Mouse (Mus musculus) hindbrain, embryonic 16.5 days (tissue): ENCODE results near the gene Gng2. TPM values are rescaled to one million over a fixed set of nuclear protein-coding genes. Genes with fewer than 3 reads are reported as not detected.

ENCODE experiments used
- ATAC-seq: fragments of 200-750 bp; cut with Nextera tagmentation; 2 replicates; pipeline ENCODE4 v1.8.0; 2017; ENCODE audit warnings: moderate TSS enrichment, moderate library complexity
- H3K27ac ChIP-seq: fragments of 300-500 bp; sonication (generic); 2 replicates; pipeline ENCODE4 v1.5.1; 2014; ENCODE audit warnings: low read depth, mild to moderate bottlenecking, control low read depth, low read length, moderate library complexity
- H3K27me3 ChIP-seq: fragments of 300-500 bp; sonication (generic); replicated peaks from 2 replicates; pipeline ENCODE4 v1.6.1; 2014; ENCODE audit warnings: low read length; ENCODE audit not compliant: control insufficient read depth, insufficient read depth
- H3K36me3 ChIP-seq: fragments of 300-500 bp; sonication (generic); 2 replicates; pipeline ENCODE4 v1.6.1; 2014; ENCODE audit warnings: mild to moderate bottlenecking, low read length, moderate library complexity, mixed read lengths; ENCODE audit not compliant: control insufficient read depth, insufficient read depth
- H3K4me1 ChIP-seq: fragments of 300-500 bp; sonication (generic); 2 replicates; pipeline ENCODE4 v1.6.1; 2014; ENCODE audit warnings: low read depth, low read length; ENCODE audit not compliant: control insufficient read depth, insufficient read depth
- H3K4me2 ChIP-seq: fragments of 300-500 bp; sonication (generic); 2 replicates; pipeline ENCODE4 v1.6.1; 2014; ENCODE audit warnings: mild to moderate bottlenecking, low read length, control low read depth, moderate library complexity
- H3K4me3 ChIP-seq: fragments of 300-500 bp; sonication (generic); 2 replicates; pipeline ENCODE4 v1.5.1; 2014; ENCODE audit warnings: mild to moderate bottlenecking, low read length, control low read depth, moderate library complexity
- H3K9ac ChIP-seq: fragments of 300-500 bp; sonication (generic); 2 replicates; pipeline ENCODE4 v1.6.1; 2014; ENCODE audit warnings: low read depth, mild to moderate bottlenecking, control low read depth, low read length, moderate library complexity
- H3K9me3 ChIP-seq: fragments of 300-500 bp; sonication (generic); 2 replicates; pipeline ENCODE4 v1.6.1; 2014; ENCODE audit warnings: mild to moderate bottlenecking, low read length, moderate library complexity; ENCODE audit not compliant: control insufficient read depth
- WGBS: fragments of 180-500 bp; shearing (Covaris S2); extraction: QIAGEN DNeasy Blood & Tissue Kit; methylation state at CpG from one replicate; pipeline ENCODE4 v1.1.7; 2014; 5-methylcytosine and 5-hydroxymethylcytosine counted together
- polyA plus RNA-seq: library from polyadenylated mRNA; unstranded; fragments of >200 nt; fragmentation: Nextera tagmentation; extraction: Ambion mirVana; gene quantifications from 2 replicates; pipeline ENCODE4 v1.2.1, GENCODE M21; 2015

Gng2 gene
- polyA plus RNA-seq, 1 experiment from 2014 or later: 362 TPM

DNA sequence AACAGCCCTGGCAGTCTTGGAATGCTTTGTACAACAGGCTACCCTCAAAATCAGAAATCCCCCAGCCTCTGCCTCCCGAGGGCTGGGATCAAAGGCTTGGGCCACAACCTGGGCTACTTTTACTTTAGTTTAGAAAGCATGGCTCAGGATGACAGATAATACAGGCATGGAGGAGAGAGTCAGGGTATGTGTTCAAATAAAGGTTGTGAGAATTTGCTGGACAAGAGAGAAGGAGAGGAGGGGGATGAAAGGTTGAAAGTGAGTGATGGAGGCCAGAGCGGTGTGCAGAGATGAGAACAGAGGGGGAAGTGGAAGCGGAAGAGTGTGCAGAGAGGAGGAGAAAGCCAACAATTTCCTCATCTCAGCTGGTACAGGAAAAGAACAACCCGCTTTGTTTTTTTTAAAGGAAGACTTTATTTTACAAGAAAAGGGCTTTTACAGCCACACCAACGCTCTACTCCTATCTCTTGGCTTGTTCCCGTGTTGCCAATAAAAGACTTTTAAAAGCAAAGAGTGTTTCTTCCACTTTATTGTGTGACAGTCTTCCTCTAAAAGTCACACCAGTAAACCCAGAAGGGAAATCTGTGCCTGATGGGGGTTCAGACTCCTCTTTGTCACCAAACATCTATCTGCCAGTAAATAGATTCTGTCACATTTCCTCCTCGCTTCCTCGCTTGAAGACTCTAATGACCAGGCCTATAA is 8.6 kb upstream of the Gng2 start:
- H3K4me3 ChIP-seq: peak overlapping the region; percentile 32; the same call in 1 of the 2 replicates
- H3K9ac ChIP-seq: peak overlapping the region; percentile 64
- WGBS: 20% methylated on average over 8 of the region's 8 CpGs

DNA sequence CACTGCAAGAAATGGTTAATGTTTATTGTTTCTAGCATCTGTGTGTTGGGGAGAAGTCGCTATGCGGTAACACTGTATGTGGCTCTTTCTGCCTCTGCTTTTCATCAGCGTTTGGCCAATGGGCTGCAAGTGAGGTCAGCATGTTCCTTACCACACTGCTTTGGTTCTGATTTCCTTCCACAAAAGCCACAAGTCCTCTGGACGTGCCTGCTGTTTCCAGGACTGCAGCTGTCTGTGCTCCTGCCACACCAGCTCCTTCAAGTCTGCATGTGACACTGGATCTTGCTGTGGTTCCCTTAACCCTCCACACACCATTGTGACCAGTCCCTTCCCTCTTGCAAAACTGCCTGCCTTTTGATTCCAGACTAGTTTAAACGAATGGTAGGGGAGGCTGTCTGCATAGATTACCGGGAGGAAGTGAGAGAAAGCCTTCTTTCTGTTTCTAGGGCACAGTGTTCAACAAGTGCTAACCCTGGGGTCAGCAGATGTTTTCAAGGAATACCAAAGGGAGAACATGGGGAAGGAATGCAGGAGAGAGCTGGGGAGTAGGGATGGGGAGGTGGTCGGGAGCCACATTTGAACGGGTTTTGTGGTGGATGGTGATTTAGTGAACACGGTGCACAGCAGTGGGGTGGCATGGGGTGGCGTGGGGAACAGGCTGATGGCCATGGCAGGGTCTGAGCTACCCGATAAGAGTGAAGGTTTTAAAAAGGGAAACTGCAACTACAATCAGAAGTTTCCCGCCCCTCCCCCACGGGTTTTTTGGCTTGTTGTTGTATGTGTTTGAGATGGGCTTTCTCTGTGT is 7.9 kb upstream of the Gng2 start:
- H3K4me2 ChIP-seq: peak overlapping the region; percentile 61
- H3K9ac ChIP-seq: peak overlapping the region; percentile 25; the same call in 1 of the 2 replicates
- peaks cover 29% of the 10 kb centered on the region for H3K4me1 ChIP-seq
- no peaks in the 10 kb centered on the region for H3K36me3 ChIP-seq
- no peaks in the 10 kb centered on the region for H3K27me3 ChIP-seq
- 7% methylated on average over 13 of the region's 13 CpGs for WGBS
- H3K27ac ChIP-seq: peak overlapping the region; percentile 98
- peak; percentile 11; the same call in 1 of the 2 replicates for ATAC-seq
- H3K9me3 ChIP-seq: no peaks in the 10 kb centered on the region
- H3K4me3 ChIP-seq: no peak overlapping the region

More for the DNA sequence above, 8.6 kb upstream of the Gng2 start:
- H3K27ac ChIP-seq: peak overlapping the region; percentile 98
- no peak for ATAC-seq
- no peaks in the 10 kb centered on the region for H3K27me3 ChIP-seq
- peak overlapping the region; percentile 61 for H3K4me2 ChIP-seq
- no peaks in the 10 kb centered on the region for H3K36me3 ChIP-seq
- H3K9me3 ChIP-seq: no peaks in the 10 kb centered on the region
- peaks cover 29% of the 10 kb centered on the region for H3K4me1 ChIP-seq

GRCm38 (mm10) chr14:19976421-19977270 is 781 bp downstream of the Gng2 start:
- Histone ChIP-seq H3K36me3 (no peaks in the 10 kb centered on the region), H3K27me3 (no peaks in the 10 kb centered on the region), H3K9ac (peak overlapping the region; percentile 67), H3K9me3 (no peaks in the 10 kb centered on the region), H3K4me2 (peak overlapping the region; percentile 62), H3K27ac (peak overlapping the region; percentile 97), H3K4me1 (peaks cover 23% of the 10 kb centered on the region), H3K4me3 (peak overlapping the region; percentile 47)
- under 1% methylated on average over 24 of the region's 24 CpGs for WGBS
- peak; percentile 96 for ATAC-seq

DNA sequence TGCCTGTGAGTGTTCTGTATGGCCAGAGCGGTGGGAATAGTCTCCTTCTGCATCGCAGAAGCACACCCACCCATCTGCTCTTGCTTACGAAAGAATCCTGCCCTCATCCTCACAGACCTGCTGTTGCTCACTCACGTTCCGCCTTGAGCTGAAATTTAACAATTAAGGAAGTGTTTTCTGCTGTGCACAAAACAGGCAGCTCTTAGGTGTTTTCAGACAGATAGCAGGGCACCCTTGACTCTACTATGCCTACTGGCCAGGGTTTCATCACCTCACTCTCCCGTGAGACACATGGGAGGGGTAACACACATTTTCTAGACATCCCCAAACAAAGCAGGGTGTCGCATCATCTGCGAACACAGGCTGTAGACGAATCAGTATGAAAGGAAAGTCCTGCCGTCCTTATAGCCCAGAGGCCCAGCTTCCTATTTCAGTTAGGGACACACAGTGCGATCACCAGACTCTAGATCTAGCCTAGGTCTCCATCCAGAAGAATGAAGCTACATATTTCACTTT is 2.4 kb downstream of the Gng2 start:
- Histone ChIP-seq H3K27me3 (no peaks in the 10 kb centered on the region), H3K36me3 (no peaks in the 10 kb centered on the region), H3K4me1 (peaks cover 34% of the 10 kb centered on the region), H3K9me3 (no peaks in the 10 kb centered on the region), H3K4me3 (peak overlapping the region; percentile 51), H3K9ac (peak overlapping the region; percentile 69), H3K4me2 (peak overlapping the region; percentile 71), H3K27ac (peak overlapping the region; percentile 86)
- WGBS: 4% methylated on average over 11 of the region's 11 CpGs
- ATAC-seq: peak; percentile 44

DNA sequence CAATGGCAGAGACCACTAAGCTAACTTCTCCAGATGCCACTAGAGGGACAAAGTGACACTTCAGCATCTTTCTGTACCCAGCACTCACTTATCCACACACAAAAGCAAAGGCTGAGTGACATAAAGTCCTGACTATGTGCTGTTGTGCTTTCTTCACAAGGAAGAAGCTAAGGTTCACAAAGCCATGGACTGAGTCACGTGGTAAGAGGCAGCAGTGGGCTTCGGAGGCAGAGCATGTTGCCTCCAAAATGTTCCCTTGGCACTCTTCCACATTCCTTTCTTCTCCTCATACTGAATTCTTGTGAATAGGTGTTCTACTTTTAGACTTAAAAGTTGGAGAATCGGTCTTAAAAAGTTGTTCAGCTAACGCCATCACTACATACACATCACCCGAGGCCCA is 3.0 kb downstream of the Gng2 start:
- no peaks in the 10 kb centered on the region for H3K9me3 ChIP-seq
- 46% methylated on average over 5 of the region's 5 CpGs for WGBS
- H3K9ac ChIP-seq: peak overlapping the region; percentile 69
- no peak overlapping the region; the same call in 1 of the 2 replicates for H3K27ac ChIP-seq
- H3K27me3 ChIP-seq: no peaks in the 10 kb centered on the region
- no peaks in the 10 kb centered on the region for H3K36me3 ChIP-seq
- peak overlapping the region; percentile 51 for H3K4me3 ChIP-seq
- peak overlapping the region; percentile 71 for H3K4me2 ChIP-seq
- 0 out of 2 replicates have a peak, but pooled peaks have one; percentile 0 for ATAC-seq
- peaks cover 37% of the 10 kb centered on the region for H3K4me1 ChIP-seq

DNA sequence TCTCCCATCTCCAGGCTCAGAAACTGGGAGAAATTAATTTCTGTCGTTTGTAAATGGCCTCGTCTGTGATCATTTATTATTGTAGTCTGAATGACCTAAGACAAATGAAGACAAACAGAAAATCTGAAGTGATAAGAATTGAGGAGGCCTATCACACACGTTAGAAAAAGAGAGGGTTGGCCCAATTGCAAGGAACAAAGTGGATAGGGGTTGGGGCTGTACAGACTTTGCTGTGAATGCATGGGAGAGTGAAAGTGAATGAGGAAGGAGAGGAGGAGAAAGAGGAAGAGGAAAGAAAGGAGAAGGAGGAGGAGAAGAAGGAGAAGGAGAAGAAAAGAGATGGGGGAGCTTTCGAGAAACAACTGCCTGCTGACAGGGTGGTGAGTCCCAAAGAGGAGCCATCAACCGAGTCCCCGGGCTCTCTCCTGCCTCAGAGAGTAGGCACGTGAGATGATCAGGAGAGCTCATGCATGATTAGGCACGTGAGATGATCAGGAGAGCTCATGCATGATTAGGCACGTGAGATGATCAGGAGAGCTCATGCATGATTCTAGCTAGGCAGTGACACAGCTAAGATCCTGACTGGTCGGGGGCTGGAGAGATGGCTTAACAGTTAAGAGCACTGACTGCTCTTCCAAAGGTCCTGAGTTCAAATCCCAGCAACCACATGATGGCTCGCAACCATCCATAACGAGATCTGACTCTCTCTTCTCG is 5.0 kb downstream of the Gng2 start:
- peaks cover 33% of the 10 kb centered on the region for H3K4me1 ChIP-seq

DNA sequence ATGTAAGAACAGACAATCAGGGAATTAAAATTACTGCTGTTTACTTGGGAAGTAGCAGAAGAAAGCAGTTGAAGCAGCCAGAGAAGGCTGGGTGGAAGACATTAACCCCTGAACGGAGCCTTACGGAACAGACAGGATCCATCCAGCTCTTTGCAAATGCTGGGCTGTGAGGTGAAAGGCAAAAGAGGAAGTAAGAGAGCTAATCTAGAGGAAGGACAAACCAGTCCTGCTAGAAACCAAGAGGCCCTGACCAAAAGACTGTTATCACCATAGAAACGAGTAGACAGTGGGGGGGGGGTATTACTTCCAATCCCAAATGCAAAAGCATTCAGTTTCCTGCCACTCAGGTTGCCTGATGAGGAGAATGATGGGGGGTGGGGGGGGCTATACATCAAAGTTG is 6.6 kb downstream of the Gng2 start:
- no peak for ATAC-seq
- H3K27ac ChIP-seq: no peak overlapping the region
- 53% methylated on average over 3 of the region's 3 CpGs for WGBS
- H3K9ac ChIP-seq: no peak overlapping the region
- H3K27me3 ChIP-seq: no peaks in the 10 kb centered on the region
- no peaks in the 10 kb centered on the region for H3K9me3 ChIP-seq
- 0 out of 2 replicates have a peak overlapping the region, but pooled peaks have one; percentile 9 for H3K4me2 ChIP-seq
- H3K4me1 ChIP-seq: peaks cover 29% of the 10 kb centered on the region
- H3K36me3 ChIP-seq: no peaks in the 10 kb centered on the region
- no peak overlapping the region for H3K4me3 ChIP-seq

More for the DNA sequence above, 5.0 kb downstream of the Gng2 start:
- H3K27ac ChIP-seq: no peak overlapping the region
- H3K4me2 ChIP-seq: no peak overlapping the region
- H3K9ac ChIP-seq: no peak overlapping the region
- H3K4me3 ChIP-seq: no peak overlapping the region
- WGBS: 64% methylated on average over 13 of the region's 13 CpGs
- no peaks in the 10 kb centered on the region for H3K27me3 ChIP-seq
- no peaks in the 10 kb centered on the region for H3K9me3 ChIP-seq
- no peak for ATAC-seq
- H3K36me3 ChIP-seq: no peaks in the 10 kb centered on the region

GRCm38 (mm10) chr14:19970106-19970785 is 7.2 kb downstream of the Gng2 start:
- Histone ChIP-seq H3K27ac (no peak overlapping the region), H3K36me3 (no peaks in the 10 kb centered on the region), H3K4me2 (no peak overlapping the region), H3K9me3 (no peaks in the 10 kb centered on the region), H3K4me3 (no peak overlapping the region), H3K9ac (no peak overlapping the region), H3K4me1 (peaks cover 29% of the 10 kb centered on the region), H3K27me3 (no peaks in the 10 kb centered on the region)
- WGBS: 68% methylated on average over 6 of the region's 6 CpGs
- no peak for ATAC-seq
